Mouse (Mus musculus): ENCODE measurements at regions not wholly inside any gene's neighbourhood (a gene's known extent, or its start where the extent isn't known, plus 50 kb on each side); places are given as distances from the start of the nearest gene placed in this dataset.
"Not testable (repeated sequence)": the region's sequence is repeated elsewhere in the genome, so short reads cannot be mapped to it uniquely, and the experiment has no call there.

- WGBS, result 81% methylated on average over 4 of the region's 4 CpGs
- H3K4me3 ChIP-seq (ENCODE audit: low read depth, low read length), result no peak overlapping the region
- DNase-seq, result no peak
Observed at GRCm38 (mm10) chr15:4630611-4631010, 96.4 kb upstream of the C6 start.

GRCm38 (mm10) chr15:4641666-4642065 lies 85.3 kb upstream of the C6 start:
- H3K4me3 ChIP-seq (ENCODE audit: low read depth, low read length), result no peak overlapping the region
- H3K4me2 ChIP-seq, result no peak overlapping the region
- no peaks in the 10 kb centered on the region for H3K36me3 ChIP-seq (ENCODE audit: insufficient read depth)
- H3K9me3 ChIP-seq (ENCODE audit: low read depth, low read length), result no peaks in the 10 kb centered on the region
- no peak for ATAC-seq (ENCODE audit: insufficient read depth)
- TF ChIP-seq CTCF (IDR thresholded peaks at IDR 0.05; ENCODE audit: low read depth), result no peak
- H3K4me1 ChIP-seq (ENCODE audit: insufficient read depth), result no peaks in the 10 kb centered on the region
- peak; percentile 2 for DNase-seq
- H3K27ac ChIP-seq (ENCODE audit: low read depth), result no peak overlapping the region
- H3K9ac ChIP-seq, result no peak overlapping the region
- H3K27me3 ChIP-seq (ENCODE audit: insufficient read depth, low read length), result no peaks in the 10 kb centered on the region
- 73% methylated on average over 4 of the region's 4 CpGs for WGBS

More at GRCm38 (mm10) chr15:4630611-4631010, 96.4 kb upstream of the C6 start:
- no peaks in the 10 kb centered on the region for H3K9me3 ChIP-seq (ENCODE audit: low read depth, low read length)
- ATAC-seq (ENCODE audit: insufficient read depth), result no peak
- no peak overlapping the region for H3K4me2 ChIP-seq
- H3K36me3 ChIP-seq (ENCODE audit: insufficient read depth), result no peaks in the 10 kb centered on the region
- H3K27me3 ChIP-seq (ENCODE audit: insufficient read depth, low read length), result no peaks in the 10 kb centered on the region
- TF ChIP-seq CTCF (IDR thresholded peaks at IDR 0.05; ENCODE audit: low read depth), result no peak
- H3K27ac ChIP-seq (ENCODE audit: low read depth), result no peak overlapping the region
- no peak overlapping the region for H3K9ac ChIP-seq
- no peaks in the 10 kb centered on the region for H3K4me1 ChIP-seq (ENCODE audit: insufficient read depth)

GRCm38 (mm10) chr15:4642859-4643258 lies 84.1 kb upstream of the C6 start:
- TF ChIP-seq CTCF (IDR thresholded peaks at IDR 0.05; ENCODE audit: low read depth), result no peak
- no peak for ATAC-seq (ENCODE audit: insufficient read depth)

GRCm38 (mm10) chr15:4643888-4644606 lies 82.9 kb upstream of the C6 start:
- H3K4me2 ChIP-seq, result no peak overlapping the region
- 79% methylated on average over 4 of the region's 4 CpGs for WGBS
- ATAC-seq (ENCODE audit: insufficient read depth) (no peak), DNase-seq (no peak)
- H3K4me3 ChIP-seq (ENCODE audit: low read depth, low read length), result no peak overlapping the region
- no peak overlapping the region for H3K27ac ChIP-seq (ENCODE audit: low read depth)
- no peaks in the 10 kb centered on the region for H3K4me1 ChIP-seq (ENCODE audit: insufficient read depth)
- H3K9me3 ChIP-seq (ENCODE audit: low read depth, low read length), result no peaks in the 10 kb centered on the region
- no peak overlapping the region for H3K9ac ChIP-seq
- H3K27me3 ChIP-seq (ENCODE audit: insufficient read depth, low read length), result no peaks in the 10 kb centered on the region
- no peak for TF ChIP-seq CTCF (IDR thresholded peaks at IDR 0.05; ENCODE audit: low read depth)
- H3K36me3 ChIP-seq (ENCODE audit: insufficient read depth), result no peaks in the 10 kb centered on the region

More at GRCm38 (mm10) chr15:4642859-4643258, 84.1 kb upstream of the C6 start:
- Histone ChIP-seq H3K4me3 (ENCODE audit: low read depth, low read length) (no peak overlapping the region), H3K9ac (no peak overlapping the region), H3K4me1 (ENCODE audit: insufficient read depth) (no peaks in the 10 kb centered on the region), H3K9me3 (ENCODE audit: low read depth, low read length) (no peaks in the 10 kb centered on the region), H3K4me2 (no peak overlapping the region), H3K36me3 (ENCODE audit: insufficient read depth) (no peaks in the 10 kb centered on the region), H3K27me3 (ENCODE audit: insufficient read depth, low read length) (no peaks in the 10 kb centered on the region), H3K27ac (ENCODE audit: low read depth) (no peak overlapping the region)
- DNase-seq, result no peak
- 65% methylated on average over 4 of the region's 4 CpGs for WGBS

GRCm38 (mm10) chr15:4648626-4649025 lies 78.3 kb upstream of the C6 start:
- no peak overlapping the region for H3K4me2 ChIP-seq
- H3K27me3 ChIP-seq (ENCODE audit: insufficient read depth, low read length), result no peaks in the 10 kb centered on the region
- H3K4me1 ChIP-seq (ENCODE audit: insufficient read depth), result no peaks in the 10 kb centered on the region
- no peak overlapping the region for H3K27ac ChIP-seq (ENCODE audit: low read depth)
- DNase-seq (no peak), ATAC-seq (ENCODE audit: insufficient read depth) (no peak)
- H3K36me3 ChIP-seq (ENCODE audit: insufficient read depth), result no peaks in the 10 kb centered on the region
- whole genome bisulfite sequencing, result 60% methylated on average over 4 of the region's 4 CpGs
- H3K4me3 ChIP-seq (ENCODE audit: low read depth, low read length), result no peak overlapping the region
- no peak for TF ChIP-seq CTCF (IDR thresholded peaks at IDR 0.05; ENCODE audit: low read depth)
- H3K9me3 ChIP-seq (ENCODE audit: low read depth, low read length), result no peaks in the 10 kb centered on the region
- H3K9ac ChIP-seq, result no peak overlapping the region

GRCm38 (mm10) chr15:4653706-4654105 lies 73.3 kb upstream of the C6 start:
- 77% methylated on average over 1 of the region's 1 CpGs for WGBS

GRCm38 (mm10) chr15:4672859-4673258 lies 54.1 kb upstream of the C6 start:
- WGBS, result 89% methylated on average over 7 of the region's 9 CpGs
- not testable (repeated sequence) for H3K36me3 ChIP-seq (ENCODE audit: insufficient read depth); H3K27ac ChIP-seq (ENCODE audit: low read depth); ATAC-seq (ENCODE audit: insufficient read depth); DNase-seq; H3K27me3 ChIP-seq (ENCODE audit: insufficient read depth, low read length); H3K9me3 ChIP-seq (ENCODE audit: low read depth, low read length); H3K4me2 ChIP-seq; H3K4me1 ChIP-seq (ENCODE audit: insufficient read depth); H3K4me3 ChIP-seq (ENCODE audit: low read depth, low read length); H3K9ac ChIP-seq

More at GRCm38 (mm10) chr15:4653706-4654105, 73.3 kb upstream of the C6 start:
- Histone ChIP-seq H3K36me3 (ENCODE audit: insufficient read depth) (no peaks in the 10 kb centered on the region), H3K27me3 (ENCODE audit: insufficient read depth, low read length) (no peaks in the 10 kb centered on the region), H3K9ac (no peak overlapping the region), H3K9me3 (ENCODE audit: low read depth, low read length) (no peaks in the 10 kb centered on the region), H3K4me3 (ENCODE audit: low read depth, low read length) (no peak overlapping the region), H3K4me1 (ENCODE audit: insufficient read depth) (no peaks in the 10 kb centered on the region), H3K27ac (ENCODE audit: low read depth) (no peak overlapping the region), H3K4me2 (no peak overlapping the region)
- ATAC-seq (ENCODE audit: insufficient read depth) (no peak), DNase-seq (no peak)
- TF ChIP-seq CTCF (IDR thresholded peaks at IDR 0.05; ENCODE audit: low read depth), result no peak

Data from lung, embryonic 14.5 days (tissue).